Mouse (Mus musculus): ENCODE measurements around the gene Kif11. TPM values are rescaled to one million over a fixed set of nuclear protein-coding genes. Genes with fewer than 3 reads are reported as not detected.

The Kif11 gene
- polyA plus RNA-seq, 1 experiment from 2014 or later, result 77.0 TPM

DNA sequence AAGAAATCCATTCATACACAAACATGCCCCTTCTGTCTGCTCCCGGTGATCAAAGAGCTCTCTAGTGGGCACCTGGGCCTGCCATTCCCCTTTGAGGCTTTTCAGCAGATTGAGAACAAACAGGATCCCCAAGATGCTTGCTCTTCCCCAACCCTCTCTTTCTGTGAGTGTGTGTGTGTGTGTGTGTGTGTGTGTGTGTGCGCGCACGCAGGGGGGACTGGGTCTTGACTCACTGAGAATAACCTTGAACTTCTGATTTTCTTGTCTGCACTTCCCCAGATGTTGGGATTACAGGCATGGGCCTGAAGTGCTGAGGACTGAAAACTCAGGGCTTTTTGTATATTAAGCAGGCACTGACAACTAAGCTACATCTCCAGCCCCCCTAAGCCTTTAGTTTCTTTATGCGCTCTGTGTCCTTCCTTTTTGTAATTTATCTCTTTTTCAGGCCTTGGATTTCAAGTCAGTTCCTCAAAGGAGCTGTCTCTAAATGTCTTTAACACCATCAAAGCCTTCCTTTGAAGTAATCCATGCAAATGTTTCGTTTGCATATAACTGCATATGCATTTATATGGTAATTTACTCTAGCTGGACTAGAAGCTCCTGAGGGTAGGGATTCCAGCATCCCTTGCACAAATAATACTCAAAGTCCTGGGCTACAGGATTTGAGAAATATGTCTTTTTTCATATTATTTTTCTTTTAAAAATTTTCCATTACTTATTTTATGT, 92.8 kb downstream of the Kif11 start:
- Histone ChIP-seq H3K4me1 (replicated peaks; ENCODE audit: control insufficient read depth, insufficient read depth, low read length) (no peaks in the 10 kb centered on the region), H3K36me3 (ENCODE audit: control insufficient read depth, insufficient read depth, low read length) (no peaks in the 10 kb centered on the region), H3K27me3 (replicated peaks; ENCODE audit: control insufficient read depth, insufficient read depth, low read length) (no peaks in the 10 kb centered on the region), H3K4me3 (ENCODE audit: low read depth, low read length) (no peak overlapping the region), H3K9me3 (ENCODE audit: control insufficient read depth, low read length) (no peaks in the 10 kb centered on the region), H3K4me2 (no peak overlapping the region), H3K9ac (ENCODE audit: low read depth, low read length) (no peak overlapping the region), H3K27ac (ENCODE audit: low read depth, low read length) (no peak overlapping the region)
- no peak for ATAC-seq (replicated peaks; ENCODE audit: low FRiP score)
- WGBS, result 69% methylated on average over 6 of the region's 6 CpGs
- no peak for DNase-seq (ENCODE audit: low spot score)

Other genes with a start within 250 kb of the Kif11 start
- 117 and 130 TPM in 2 replicates for gene March5, start 168.9 kb upstream of the Kif11 start, polyA plus RNA-seq (2014; fragmentation: Nextera tagmentation; extraction: Ambion mirVana)
- gene Cpeb3, start 167.8 kb upstream of the Kif11 start, polyA plus RNA-seq (2014; fragmentation: Nextera tagmentation; extraction: Ambion mirVana), result 1.3 and 2.0 TPM in 2 replicates
- gene Ide, start 38.6 kb upstream of the Kif11 start, polyA plus RNA-seq (2014; fragmentation: Nextera tagmentation; extraction: Ambion mirVana), result 64.2 and 80.4 TPM in 2 replicates
- gene Hhex, start 58.4 kb downstream of the Kif11 start, polyA plus RNA-seq (2014; fragmentation: Nextera tagmentation; extraction: Ambion mirVana), result 46.6 and 47.6 TPM in 2 replicates
- gene Exoc6, start 174.0 kb downstream of the Kif11 start, polyA plus RNA-seq (2014; fragmentation: Nextera tagmentation; extraction: Ambion mirVana), result 53.3 and 62.0 TPM in 2 replicates